Mouse (Mus musculus) limb, embryonic 13.5 days (tissue): ENCODE measurements around the gene Ube2e1. TPM values are rescaled to one million over a fixed set of nuclear protein-coding genes. Genes with fewer than 3 reads are reported as not detected.

Source experiments
- ATAC-seq: fragments of 200-750 bp; cut with Nextera tagmentation; 2 replicates; pipeline ENCODE4 v1.8.0; 2017; ENCODE audit warnings: low read depth, moderate number of reproducible peaks, moderate TSS enrichment; ENCODE audit not compliant: low FRiP score
- H3K27ac ChIP-seq: fragments of 300-500 bp; sonication (generic); 2 replicates; pipeline ENCODE4 v1.5.1; 2015; ENCODE audit warnings: inconsistent platforms, mild to moderate bottlenecking, moderate library complexity
- H3K27me3 ChIP-seq: fragments of 300-500 bp; sonication (generic); 2 replicates; pipeline ENCODE4 v1.6.1; 2015; ENCODE audit warnings: mild to moderate bottlenecking, inconsistent platforms
- H3K36me3 ChIP-seq: fragments of 300-500 bp; sonication (generic); 2 replicates; pipeline ENCODE4 v1.6.1; 2015; ENCODE audit warnings: inconsistent platforms, mild to moderate bottlenecking, moderate library complexity
- H3K4me1 ChIP-seq: fragments of 300-500 bp; sonication (generic); 2 replicates; pipeline ENCODE4 v1.6.1; 2015; ENCODE audit warnings: inconsistent platforms
- H3K4me2 ChIP-seq: fragments of 300-500 bp; sonication (generic); replicated peaks from 2 replicates; pipeline ENCODE4 v1.6.1; 2015; ENCODE audit warnings: inconsistent platforms, mild to moderate bottlenecking, moderate library complexity
- H3K4me3 ChIP-seq: fragments of 300-500 bp; sonication (generic); 2 replicates; pipeline ENCODE4 v1.5.1; 2015; ENCODE audit warnings: moderate library complexity, mild to moderate bottlenecking, inconsistent platforms
- H3K9ac ChIP-seq: fragments of 300-500 bp; sonication (generic); 2 replicates; pipeline ENCODE4 v1.6.1; 2015; ENCODE audit warnings: mild to moderate bottlenecking, inconsistent platforms
- H3K9me3 ChIP-seq: fragments of 300-500 bp; sonication (generic); 2 replicates; pipeline ENCODE4 v1.6.1; 2016; ENCODE audit warnings: inconsistent platforms
- WGBS: fragments of 180-500 bp; shearing (Covaris S2); methylation state at CpG from one replicate; pipeline ENCODE4 v1.1.7; 2015; 5-methylcytosine and 5-hydroxymethylcytosine counted together
- polyA plus RNA-seq: library from polyadenylated mRNA; unstranded; fragments of >200 nt; fragmentation: Nextera tagmentation; extraction: Ambion mirVana; gene quantifications from 2 replicates; pipeline ENCODE4 v1.2.1, GENCODE M21; 2015

Gene Ube2e1
- polyA plus RNA-seq, 1 experiment from 2014 or later: 159 TPM

- WGBS: 64% methylated on average over 3 of the region's 3 CpGs
- Histone ChIP-seq H3K4me3 (no peak overlapping the region), H3K27ac (no peak overlapping the region), H3K4me1 (no peaks in the 10 kb centered on the region), H3K4me2 (no peak overlapping the region), H3K9me3 (no peaks in the 10 kb centered on the region), H3K27me3 (no peaks in the 10 kb centered on the region), H3K9ac (no peak overlapping the region), H3K36me3 (no peaks in the 10 kb centered on the region)
- ATAC-seq: no peak
Measured at GRCm38 (mm10) chr14:18353525-18353924, 21.9 kb upstream of the Ube2e1 start.

- 77% methylated on average over 3 of the region's 3 CpGs for WGBS
Measured at GRCm38 (mm10) chr14:18352934-18353333, 21.3 kb upstream of the Ube2e1 start.

GRCm38 (mm10) chr14:18350680-18351079 lies 19.0 kb upstream of the Ube2e1 start:
- ATAC-seq: no peak

More at GRCm38 (mm10) chr14:18352934-18353333, 21.3 kb upstream of the Ube2e1 start:
- Histone ChIP-seq H3K9ac (no peak overlapping the region), H3K4me3 (no peak overlapping the region), H3K27me3 (no peaks in the 10 kb centered on the region), H3K36me3 (no peaks in the 10 kb centered on the region), H3K4me1 (no peaks in the 10 kb centered on the region), H3K27ac (no peak overlapping the region), H3K4me2 (no peak overlapping the region), H3K9me3 (no peaks in the 10 kb centered on the region)
- ATAC-seq: no peak

GRCm38 (mm10) chr14:18349871-18350270 lies 18.2 kb upstream of the Ube2e1 start:
- Histone ChIP-seq H3K9ac (no peak overlapping the region), H3K27ac (no peak overlapping the region), H3K4me3 (no peak overlapping the region), H3K4me2 (no peak overlapping the region), H3K36me3 (no peaks in the 10 kb centered on the region), H3K4me1 (no peaks in the 10 kb centered on the region), H3K9me3 (no peaks in the 10 kb centered on the region), H3K27me3 (no peaks in the 10 kb centered on the region)
- ATAC-seq: no peak
- whole genome bisulfite sequencing: 59% methylated on average over 5 of the region's 5 CpGs

More at GRCm38 (mm10) chr14:18350680-18351079, 19.0 kb upstream of the Ube2e1 start:
- Histone ChIP-seq H3K27ac (no peak overlapping the region), H3K4me1 (no peaks in the 10 kb centered on the region), H3K4me2 (no peak overlapping the region), H3K4me3 (no peak overlapping the region), H3K9me3 (no peaks in the 10 kb centered on the region), H3K36me3 (no peaks in the 10 kb centered on the region), H3K27me3 (no peaks in the 10 kb centered on the region), H3K9ac (no peak overlapping the region)
- 83% methylated on average over 1 of the region's 1 CpGs for WGBS

GRCm38 (mm10) chr14:18343589-18343988 lies 11.9 kb upstream of the Ube2e1 start:
- no peak for ATAC-seq
- H3K9ac ChIP-seq: no peak overlapping the region
- H3K36me3 ChIP-seq: no peaks in the 10 kb centered on the region
- no peaks in the 10 kb centered on the region for H3K27me3 ChIP-seq
- H3K4me1 ChIP-seq: no peaks in the 10 kb centered on the region
- no peaks in the 10 kb centered on the region for H3K9me3 ChIP-seq
- H3K4me2 ChIP-seq: no peak overlapping the region
- no peak overlapping the region for H3K4me3 ChIP-seq
- 50% methylated on average over 4 of the region's 4 CpGs for WGBS
- no peak overlapping the region for H3K27ac ChIP-seq

DNA sequence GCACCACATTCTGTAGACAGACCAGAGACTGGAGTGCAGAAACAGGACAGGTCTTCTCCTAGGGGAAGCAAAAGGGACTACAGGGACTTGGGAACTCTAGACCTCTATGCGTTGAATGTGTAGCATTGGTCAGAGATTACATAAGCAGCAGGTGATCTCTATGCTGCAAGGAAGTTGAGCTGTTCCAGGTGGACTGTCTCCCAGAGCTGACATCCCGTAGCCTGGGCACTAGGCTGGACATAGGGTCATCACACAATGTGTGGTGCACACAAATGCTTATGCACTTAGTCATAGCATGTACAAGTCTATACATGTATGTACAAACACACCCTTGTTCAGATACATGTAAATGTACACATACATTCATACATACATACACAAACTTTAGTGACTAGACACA lies 11.1 kb upstream of the Ube2e1 start:
- no peak overlapping the region for H3K27ac ChIP-seq
- 84% methylated on average over 2 of the region's 2 CpGs for WGBS
- no peak for ATAC-seq
- H3K9me3 ChIP-seq: no peaks in the 10 kb centered on the region
- no peak overlapping the region for H3K9ac ChIP-seq
- no peaks in the 10 kb centered on the region for H3K4me1 ChIP-seq
- no peaks in the 10 kb centered on the region for H3K36me3 ChIP-seq
- no peak overlapping the region for H3K4me3 ChIP-seq
- H3K4me2 ChIP-seq: no peak overlapping the region
- no peaks in the 10 kb centered on the region for H3K27me3 ChIP-seq

DNA sequence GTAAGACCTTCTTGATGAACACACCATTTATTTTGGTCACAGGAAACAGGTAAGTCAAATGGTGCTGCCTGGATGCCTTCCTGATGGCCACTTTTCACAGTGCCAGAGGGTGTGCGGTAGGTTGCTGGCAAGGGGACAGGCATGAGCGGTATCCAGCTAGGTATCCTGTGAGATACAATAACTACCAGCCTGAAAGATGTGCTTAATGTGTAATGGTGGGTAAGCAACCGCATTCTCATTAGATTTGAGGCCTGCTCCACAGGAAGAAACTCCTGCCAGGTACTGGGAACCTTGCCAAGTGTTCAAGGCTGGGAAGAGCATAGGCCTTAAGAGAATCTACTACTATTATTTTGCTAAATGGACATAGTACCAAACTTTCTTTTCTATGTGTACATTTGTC lies 9.4 kb upstream of the Ube2e1 start:
- Histone ChIP-seq H3K4me2 (no peak overlapping the region), H3K4me1 (no peaks in the 10 kb centered on the region), H3K36me3 (no peaks in the 10 kb centered on the region), H3K27ac (no peak overlapping the region), H3K9ac (no peak overlapping the region), H3K4me3 (no peak overlapping the region), H3K9me3 (no peaks in the 10 kb centered on the region), H3K27me3 (no peaks in the 10 kb centered on the region)
- ATAC-seq: no peak
- WGBS: 80% methylated on average over 3 of the region's 3 CpGs

DNA sequence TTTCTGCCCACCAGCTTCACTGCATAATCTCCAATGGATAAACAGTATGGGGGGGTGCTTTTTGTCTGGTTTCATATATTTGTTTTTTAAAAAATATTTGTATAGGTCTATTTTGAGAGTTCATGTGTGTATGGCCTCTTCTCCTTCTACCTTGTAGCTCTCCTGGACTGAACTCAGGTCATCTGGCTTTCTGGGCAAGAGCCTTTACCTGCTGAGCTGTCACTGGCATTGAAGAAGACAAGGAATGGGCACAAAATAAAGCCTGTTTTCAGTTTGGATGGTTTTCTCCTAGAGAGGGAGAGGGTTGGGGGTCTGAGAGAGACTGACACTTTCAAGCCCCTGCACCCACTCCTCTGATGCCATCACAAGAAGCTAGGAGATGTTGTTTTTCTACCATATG lies 4.4 kb upstream of the Ube2e1 start:
- no peaks in the 10 kb centered on the region for H3K27me3 ChIP-seq
- H3K4me3 ChIP-seq: no peak overlapping the region
- no peak overlapping the region for H3K4me2 ChIP-seq
- ATAC-seq: no peak
- no peaks in the 10 kb centered on the region for H3K9me3 ChIP-seq
- no peak overlapping the region for H3K27ac ChIP-seq
- H3K9ac ChIP-seq: no peak overlapping the region
- no peaks in the 10 kb centered on the region for H3K36me3 ChIP-seq
- H3K4me1 ChIP-seq: no peaks in the 10 kb centered on the region

GRCm38 (mm10) chr14:18330789-18331692 lies 618 bp downstream of the Ube2e1 start:
- H3K4me3 ChIP-seq: peak overlapping the region; percentile 89
- peak; percentile 70 for ATAC-seq
- peaks cover 12% of the 10 kb centered on the region for H3K36me3 ChIP-seq
- H3K4me1 ChIP-seq: peaks cover 34% of the 10 kb centered on the region
- H3K27me3 ChIP-seq: no peaks in the 10 kb centered on the region
- H3K9me3 ChIP-seq: no peaks in the 10 kb centered on the region
- H3K4me2 ChIP-seq: peak overlapping the region; percentile 74
- H3K9ac ChIP-seq: peak overlapping the region; percentile 96
- peak overlapping the region; percentile 84 for H3K27ac ChIP-seq
- WGBS: 1% methylated on average over 36 of the region's 99 CpGs

DNA sequence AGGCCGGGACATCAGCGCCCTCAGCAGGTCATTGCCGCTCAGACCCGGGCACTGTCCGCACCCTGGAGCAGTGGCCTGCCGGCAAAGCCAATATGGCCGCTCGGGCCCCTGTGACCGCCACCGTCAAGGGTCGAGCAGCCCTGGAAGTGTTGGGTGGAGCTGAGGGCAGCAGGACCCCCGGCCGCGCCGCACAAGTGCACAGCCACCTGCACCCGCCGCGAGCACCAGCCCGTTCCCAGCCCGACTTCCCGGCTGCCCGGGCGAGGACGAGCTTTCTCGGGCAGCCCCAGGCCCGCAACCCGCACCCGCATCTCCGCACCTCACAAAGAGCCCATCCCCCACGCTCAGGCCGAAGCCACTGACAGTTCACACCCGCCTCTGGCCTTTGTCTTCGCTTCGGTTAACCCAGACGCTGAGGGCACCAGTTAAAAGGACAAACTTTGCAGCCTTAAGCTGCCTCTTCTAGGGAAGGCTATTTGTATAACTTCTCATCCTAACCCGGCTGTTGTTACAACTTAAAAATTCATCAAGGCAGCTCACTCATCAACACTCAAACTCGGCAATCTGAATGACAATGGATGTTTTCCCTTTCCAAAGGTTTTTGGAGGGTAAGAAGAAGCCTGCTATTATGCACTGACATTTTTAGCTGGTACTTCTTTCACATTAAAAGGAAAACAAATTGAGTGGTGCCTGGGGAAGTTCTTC lies 4.5 kb downstream of the Ube2e1 start:
- WGBS: 2% methylated on average over 23 of the region's 37 CpGs
- Histone ChIP-seq H3K9me3 (no peaks in the 10 kb centered on the region), H3K27me3 (no peaks in the 10 kb centered on the region), H3K9ac (peak overlapping the region; percentile 64), H3K4me2 (peak overlapping the region; percentile 81), H3K4me3 (peak overlapping the region; percentile 46), H3K4me1 (peaks cover 34% of the 10 kb centered on the region), H3K36me3 (peaks cover 18% of the 10 kb centered on the region), H3K27ac (no peak overlapping the region)
- no peak for ATAC-seq

GRCm38 (mm10) chr14:18317457-18318411 lies 13.9 kb downstream of the Ube2e1 start:
- peaks cover 6% of the 10 kb centered on the region for H3K4me1 ChIP-seq
- ATAC-seq: no peak
- H3K9me3 ChIP-seq: no peaks in the 10 kb centered on the region
- peaks cover 18% of the 10 kb centered on the region for H3K36me3 ChIP-seq
- no peak overlapping the region for H3K27ac ChIP-seq
- no peak overlapping the region for H3K9ac ChIP-seq
- H3K27me3 ChIP-seq: no peaks in the 10 kb centered on the region
- WGBS: 72% methylated on average over 11 of the region's 11 CpGs
- no peak overlapping the region for H3K4me3 ChIP-seq
- no peak overlapping the region for H3K4me2 ChIP-seq
